Comparison of ENCODE assay signal across 8 mouse cellular contexts in the genomic region with DNA sequence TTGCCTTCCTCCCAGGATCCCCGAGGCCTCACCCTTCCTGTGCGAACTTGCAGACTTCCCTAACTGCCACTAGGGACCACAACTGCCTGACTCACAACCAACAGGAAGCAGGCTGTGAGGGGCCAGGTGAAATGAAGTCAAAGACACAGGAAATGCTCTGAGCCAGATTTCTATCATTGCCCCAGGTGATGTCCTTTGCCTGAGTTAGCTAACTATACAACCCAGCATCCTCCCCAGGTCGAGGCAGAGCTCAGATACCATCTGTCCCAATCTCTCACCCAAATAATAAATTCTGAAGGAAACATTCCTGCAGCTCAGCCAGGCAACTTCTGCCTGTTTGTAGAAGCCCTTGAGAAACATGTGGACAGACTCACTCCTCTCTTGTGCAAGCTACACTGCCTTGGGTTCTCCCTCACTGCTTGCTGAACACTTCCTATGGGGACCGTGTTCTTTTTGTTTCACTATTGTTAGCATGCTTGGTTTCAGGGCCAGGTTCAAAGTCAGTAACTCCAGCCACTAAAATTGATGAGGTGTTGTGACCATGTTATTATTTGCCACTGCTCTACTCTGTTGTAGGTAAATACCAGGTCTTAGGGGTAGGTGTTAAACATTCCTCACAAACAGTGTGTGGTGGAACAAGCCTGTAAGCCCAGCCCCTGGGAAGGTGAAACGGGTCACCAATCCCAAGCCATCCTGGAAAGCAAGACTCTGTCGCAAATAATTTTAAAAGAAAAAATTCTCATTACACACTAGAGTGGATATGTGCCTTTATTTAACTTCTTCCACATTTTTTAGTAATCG.
A peak's percentile ranks its signal among the peaks of the same experiment; 100 is the strongest.
DNase-seq lines count a peak whose midpoint lies in the region; ATAC-seq and TF ChIP-seq lines count a peak whose summit lies in the region.

No protein-coding gene starts in this region.

- H3K9ac ChIP-seq in heart, postnatal 0 days (replicated peaks; ENCODE audit: low read depth, low read length), result no peak overlapping the region
- no peak overlapping the region for H3K9ac ChIP-seq in limb, embryonic 14.5 days (ENCODE audit: low read depth, low read length, severe bottlenecking)

- ATAC-seq in activated CD4-positive, CD25-positive, alpha-beta regulatory T cell, adult 4 months, result peak; percentile 73
- ATAC-seq in heart, postnatal 0 days (ENCODE audit: insufficient read depth, low read depth), result no peak
- ATAC-seq in limb, embryonic 14.5 days (ENCODE audit: low FRiP score, low read depth), result peak; percentile 41; the same call in 1 of the 2 replicates
- no peak for ATAC-seq in erythroblast, adult 5-6 weeks (replicated peaks; ENCODE audit: low FRiP score, poor library complexity, severe bottlenecking)

- WGBS in heart, postnatal 0 days, result 44% methylated on average over 7 of the region's 7 CpGs
- 34% methylated on average over 7 of the region's 7 CpGs for WGBS in limb, embryonic 14.5 days

- no peak overlapping the region for H3K4me3 ChIP-seq in heart, postnatal 0 days (ENCODE audit: low read depth, low read length)
- H3K4me3 ChIP-seq in limb, embryonic 14.5 days (replicated peaks; ENCODE audit: low read length), result no peak overlapping the region

- H3K27ac ChIP-seq in heart, postnatal 0 days (ENCODE audit: low read depth), result no peak overlapping the region; the same call in 1 of the 2 replicates
- H3K27ac ChIP-seq in limb, embryonic 14.5 days (replicated peaks; ENCODE audit: low read depth, low read length), result 0 out of 2 replicates have a peak overlapping the region, but pooled peaks have one; percentile 15

- no peak overlapping the region for H3K4me2 ChIP-seq in heart, postnatal 0 days (ENCODE audit: low read depth, low read length)
- no peak overlapping the region for H3K4me2 ChIP-seq in limb, embryonic 14.5 days (replicated peaks; ENCODE audit: low read depth, low read length, severe bottlenecking)

- no peak for TF ChIP-seq POLR2A in limb, embryonic 14.5 days (IDR thresholded peaks at IDR 0.05; ENCODE audit: borderline replicate concordance, extremely low read depth, insufficient read depth, insufficient read length)

- TF ChIP-seq CTCF in heart, postnatal 0 days (IDR thresholded peaks at IDR 0.05; ENCODE audit: low read depth), result peak; percentile 14; the same call in 1 of the 2 replicates

- peak; percentile 86 for DNase-seq in 416B (ENCODE audit: low read depth)
- DNase-seq in heart, postnatal 0 days (ENCODE audit: low spot score), result peak; percentile 15
- DNase-seq in limb, embryonic 14.5 days (ENCODE audit: low spot score), result peak; percentile 56
- peak; percentile 7 for DNase-seq in spleen, adult 12 weeks (ENCODE audit: low spot score)
- no peak for DNase-seq in embryo, embryonic 11 days
- no peak for DNase-seq in frontal cortex, postnatal 10 days (ENCODE audit: low spot score in 2 of 2)

- peaks cover 14% of the 10 kb centered on the region for H3K4me1 ChIP-seq in heart, postnatal 0 days (ENCODE audit: control insufficient read depth, insufficient read depth)
- peaks cover 20% of the 10 kb centered on the region for H3K4me1 ChIP-seq in limb, embryonic 14.5 days (ENCODE audit: control insufficient read depth, insufficient read depth, low read length)

- H3K27me3 ChIP-seq in heart, postnatal 0 days (ENCODE audit: control insufficient read depth, insufficient read depth, low read length), result no peaks in the 10 kb centered on the region
- H3K27me3 ChIP-seq in limb, embryonic 14.5 days (ENCODE audit: control insufficient read depth, insufficient read depth, low read length), result no peaks in the 10 kb centered on the region

- no peaks in the 10 kb centered on the region for H3K9me3 ChIP-seq in heart, postnatal 0 days (replicated peaks; ENCODE audit: control insufficient read depth, low read length)
- no peaks in the 10 kb centered on the region for H3K9me3 ChIP-seq in limb, embryonic 14.5 days (ENCODE audit: control insufficient read depth, low read length)

- H3K36me3 ChIP-seq in heart, postnatal 0 days (replicated peaks; ENCODE audit: control insufficient read depth, insufficient read depth, low read length), result no peaks in the 10 kb centered on the region
- H3K36me3 ChIP-seq in limb, embryonic 14.5 days (ENCODE audit: control insufficient read depth, insufficient read depth, low read length), result no peaks in the 10 kb centered on the region

- no peak for TF ChIP-seq EP300 in heart, postnatal 0 days (IDR thresholded peaks at IDR 0.05; ENCODE audit: low read depth)

Comparison
In these comparisons a context has a peak if more than half of its experiments do, and no peak if none do; other contexts are left out.
1. DNase-seq: peak in 416B (single experiment), heart, postnatal 0 days (single experiment), limb, embryonic 14.5 days (single experiment) and spleen, adult 12 weeks (single experiment); none in embryo, embryonic 11 days (single experiment) and frontal cortex, postnatal 10 days (0 of 2).
2. ATAC-seq: peak in activated CD4-positive, CD25-positive, alpha-beta regulatory T cell, adult 4 months (single experiment) and limb, embryonic 14.5 days (single experiment); none in heart, postnatal 0 days (single experiment) and erythroblast, adult 5-6 weeks (single experiment).